Mouse (Mus musculus): ENCODE measurements around the gene Vwc2l. TPM values are rescaled to one million over a fixed set of nuclear protein-coding genes. Genes with fewer than 3 reads are reported as not detected.

Gene Vwc2l
- polyA plus RNA-seq, 1 experiment from 2014 or later = 0.02 TPM

GRCm38 (mm10) chr1:70918173-70919036, 192.9 kb downstream of the Vwc2l start:
- ATAC-seq = no peak

GRCm38 (mm10) chr1:70933016-70933415, 207.5 kb downstream of the Vwc2l start:
- ATAC-seq = no peak

More at GRCm38 (mm10) chr1:70918173-70919036, 192.9 kb downstream of the Vwc2l start:
- TF ChIP-seq EP300 (IDR thresholded peaks at IDR 0.05) (no peak), CTCF (IDR thresholded peaks at IDR 0.05) (no peak)
- Histone ChIP-seq H3K9ac (replicated peaks; ENCODE audit: low read depth) (no peak overlapping the region), H3K4me2 (replicated peaks; ENCODE audit: low read depth, low read length) (no peak overlapping the region), H3K27me3 (replicated peaks; ENCODE audit: insufficient read depth, low read length) (no peaks in the 10 kb centered on the region), H3K9me3 (ENCODE audit: low read length) (no peaks in the 10 kb centered on the region), H3K36me3 (ENCODE audit: insufficient read depth, low read length) (no peaks in the 10 kb centered on the region), H3K4me1 (ENCODE audit: insufficient read depth, low read depth, low read length) (no peaks in the 10 kb centered on the region), H3K4me3 (ENCODE audit: low read depth, low read length) (no peak overlapping the region), H3K27ac (ENCODE audit: low read length) (no peak overlapping the region)
- no peak for DNase-seq (ENCODE audit: low spot score)
- WGBS = 65% methylated on average over 2 of the region's 2 CpGs

More at GRCm38 (mm10) chr1:70933016-70933415, 207.5 kb downstream of the Vwc2l start:
- H3K36me3 ChIP-seq (ENCODE audit: insufficient read depth, low read length) = no peaks in the 10 kb centered on the region
- H3K27me3 ChIP-seq (replicated peaks; ENCODE audit: insufficient read depth, low read length) = no peaks in the 10 kb centered on the region
- no peak for DNase-seq (ENCODE audit: low spot score)
- WGBS = 80% methylated on average over 4 of the region's 4 CpGs
- H3K9ac ChIP-seq (replicated peaks; ENCODE audit: low read depth) = no peak overlapping the region
- H3K27ac ChIP-seq (ENCODE audit: low read length) = no peak overlapping the region
- no peaks in the 10 kb centered on the region for H3K4me1 ChIP-seq (ENCODE audit: insufficient read depth, low read depth, low read length)
- TF ChIP-seq EP300 (IDR thresholded peaks at IDR 0.05) = no peak
- TF ChIP-seq CTCF (IDR thresholded peaks at IDR 0.05) = no peak
- H3K9me3 ChIP-seq (ENCODE audit: low read length) = no peaks in the 10 kb centered on the region
- H3K4me3 ChIP-seq (ENCODE audit: low read depth, low read length) = no peak overlapping the region
- H3K4me2 ChIP-seq (replicated peaks; ENCODE audit: low read depth, low read length) = no peak overlapping the region

Data from lung, postnatal 0 days (tissue).